Mouse (Mus musculus) thymus, postnatal 10 days (tissue): ENCODE measurements around the gene Fam219b.

Source experiments
- DNase-seq, 2 experiments: peaks; one replicate each; pipeline ENCODE4 v3.0.0; 2021; ENCODE audit warnings: low spot score in 2 of 2

Fam219b gene

DNA sequence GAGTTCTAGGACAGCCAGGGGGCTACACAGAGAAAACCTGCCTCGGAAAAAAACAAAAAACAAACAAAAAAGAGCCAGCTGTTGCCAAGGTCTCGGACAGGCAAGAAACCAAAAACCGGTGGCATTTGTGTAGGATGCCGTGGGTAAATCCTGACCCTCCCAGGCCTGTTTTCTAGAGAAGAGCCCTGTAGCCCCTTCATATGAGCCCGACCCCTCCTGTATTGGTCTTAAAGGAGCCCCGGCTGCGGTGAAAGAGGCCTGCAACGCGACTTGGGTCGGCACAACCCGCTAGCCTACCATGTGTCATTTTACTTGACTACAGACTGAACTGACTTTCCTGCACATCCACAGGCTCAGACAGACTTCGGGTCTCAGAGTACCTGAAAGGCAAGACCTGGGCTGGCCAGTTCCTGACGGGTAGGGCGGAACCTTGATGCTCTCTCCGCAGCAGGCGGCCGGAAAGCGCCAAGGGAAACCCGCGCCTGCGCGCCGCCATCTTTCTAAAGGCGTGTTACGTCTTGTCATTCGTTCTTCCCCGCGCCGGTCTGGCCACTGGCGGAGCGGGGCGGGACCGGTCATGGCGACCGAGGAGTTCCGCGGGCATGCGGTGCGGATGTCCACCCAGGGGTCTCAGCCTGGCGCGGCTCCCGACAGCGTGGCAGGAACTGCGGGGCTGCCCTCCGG is at the start of gene Fam219b:
Fam219b (plus strand) TSS at position 485 of the 684 bp plus-strand sequence.
- peak; percentile 71 to 81 for DNase-seq

DNA sequence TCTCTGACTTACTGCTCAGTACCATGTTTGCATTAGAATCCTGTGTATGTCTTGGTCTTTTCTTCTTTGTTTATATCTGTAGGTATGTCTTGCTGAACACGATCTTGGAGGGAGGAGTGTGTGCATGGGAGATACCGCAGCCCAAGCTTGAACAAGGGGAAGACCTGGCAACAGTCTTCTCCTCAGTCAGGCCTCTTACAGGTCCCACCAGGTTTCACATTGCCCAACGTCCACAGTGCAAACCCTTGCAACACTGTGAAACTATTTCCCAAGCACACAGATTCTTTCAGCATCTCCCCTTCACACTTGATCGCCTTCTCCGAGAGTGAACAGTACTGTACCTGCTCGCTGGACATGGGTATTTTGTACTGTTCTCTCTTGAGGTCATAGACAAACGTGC is 49.5 kb upstream of the Fam219b start:
- DNase-seq = no peak

DNA sequence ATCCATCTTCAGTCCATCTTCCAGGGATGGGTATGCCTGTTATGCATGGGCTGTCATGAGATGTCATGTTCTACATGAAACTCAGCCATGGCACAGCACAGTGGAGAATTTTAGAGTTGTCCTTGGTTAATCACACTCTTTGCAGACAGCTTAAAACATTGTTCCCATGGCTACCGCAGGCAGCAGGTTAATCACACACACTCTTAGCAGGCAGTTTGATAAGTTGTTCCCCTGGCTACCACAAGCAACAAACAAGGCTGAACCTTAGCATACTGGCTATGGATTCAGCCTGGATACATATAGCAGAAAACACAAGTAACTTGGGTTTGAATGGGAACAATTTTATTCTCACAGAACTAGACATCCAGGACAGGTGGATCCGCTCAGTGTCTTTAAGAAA is 43.8 kb upstream of the Fam219b start:
- no peak for DNase-seq

DNA sequence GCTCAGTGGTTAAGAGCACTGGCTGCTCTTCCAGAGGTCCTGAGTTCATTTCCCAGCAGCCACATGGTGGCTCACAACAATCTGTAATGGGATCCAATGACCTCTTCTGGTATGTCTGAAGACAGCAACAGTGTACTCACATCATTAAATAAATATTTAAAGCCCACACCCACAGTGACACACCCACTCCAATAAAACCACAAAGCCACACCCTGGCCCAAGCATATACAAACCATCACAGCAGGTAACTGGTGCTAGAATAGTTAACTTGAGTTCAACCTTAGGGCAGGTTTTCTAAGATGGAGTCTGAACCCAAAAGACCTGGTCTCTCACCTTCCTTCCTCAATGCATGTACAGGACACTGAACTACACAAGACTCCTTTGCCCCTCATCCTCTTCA is 42.4 kb upstream of the Fam219b start:
- DNase-seq = no peak

DNA sequence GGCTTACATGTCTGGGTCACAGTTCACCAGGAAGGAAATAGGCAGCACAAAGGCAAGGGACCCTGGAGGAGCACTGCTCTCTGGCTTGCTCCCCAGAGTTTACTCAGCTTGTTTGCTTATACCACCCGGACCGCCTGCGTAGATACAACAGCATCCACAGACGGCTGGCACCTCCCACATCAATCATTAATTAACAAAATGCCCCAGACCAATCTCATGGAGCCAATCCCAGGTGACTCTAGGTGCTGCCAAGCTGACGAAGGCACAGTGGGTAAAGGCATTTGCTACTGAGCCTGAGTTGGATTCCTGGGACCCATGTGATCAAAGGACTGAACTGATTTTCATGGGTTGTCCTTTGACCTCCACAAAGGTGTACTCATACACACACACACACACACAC is 40.1 kb upstream of the Fam219b start:
- DNase-seq = no peak

DNA sequence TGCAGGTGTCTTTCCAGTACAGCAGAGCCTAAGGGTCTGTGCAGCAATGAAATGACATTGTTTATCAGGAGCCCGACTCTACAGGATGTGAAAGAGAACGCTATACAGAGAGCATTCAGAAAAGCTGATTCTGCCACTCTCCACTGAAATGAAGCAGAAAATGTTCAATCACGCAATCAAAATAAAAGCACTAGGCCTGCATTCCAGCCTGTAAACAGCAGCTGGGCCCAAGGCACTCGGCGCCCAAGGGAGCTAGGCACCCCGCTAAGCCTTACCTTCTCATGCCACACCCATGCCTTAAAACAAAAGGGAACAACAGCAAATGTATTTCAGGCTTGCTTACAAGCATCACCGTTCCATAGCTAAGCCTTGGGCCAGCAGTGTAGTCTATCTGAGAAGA is 38.8 kb upstream of the Fam219b start:
- DNase-seq = no peak

DNA sequence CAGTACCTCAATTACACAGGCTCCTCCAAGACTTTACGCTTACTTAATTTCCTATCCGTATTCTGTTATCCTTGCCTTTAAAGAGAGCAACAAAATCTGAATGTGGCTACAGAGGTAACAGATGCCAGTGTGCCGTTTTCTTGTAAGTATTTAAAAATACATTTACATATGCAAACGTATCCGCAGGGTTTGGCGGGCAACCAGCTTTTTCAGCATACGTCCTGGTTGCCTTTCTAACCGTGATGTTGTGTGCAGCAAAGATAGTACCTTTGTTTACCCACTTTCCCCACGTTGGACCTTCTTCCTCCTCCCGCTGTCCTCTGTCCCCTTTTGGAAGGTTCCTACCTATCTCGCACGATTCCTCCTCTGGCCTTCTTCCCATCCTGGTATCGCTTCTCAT is 35.9 kb upstream of the Fam219b start:
- no peak for DNase-seq

DNA sequence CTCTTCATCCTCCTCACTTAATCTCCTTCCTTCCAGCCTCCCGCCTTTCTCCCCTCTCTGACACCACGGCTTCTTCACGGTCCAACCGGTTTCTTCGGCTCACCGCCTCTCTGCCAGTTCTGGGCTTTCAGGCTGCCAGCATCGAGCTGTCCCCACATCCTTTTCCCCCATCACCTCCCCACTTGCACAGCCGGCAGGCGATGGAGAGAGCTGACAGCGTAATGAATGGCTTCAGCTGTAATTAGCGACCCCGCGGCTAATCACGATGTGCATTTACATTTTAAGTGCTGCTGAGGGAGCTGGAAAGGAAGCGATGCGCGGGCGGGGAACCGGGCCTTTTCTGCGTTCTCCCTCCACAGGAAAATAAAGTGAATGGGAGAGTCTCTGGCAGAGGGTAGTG is 35.5 kb upstream of the Fam219b start:
- no peak for DNase-seq

DNA sequence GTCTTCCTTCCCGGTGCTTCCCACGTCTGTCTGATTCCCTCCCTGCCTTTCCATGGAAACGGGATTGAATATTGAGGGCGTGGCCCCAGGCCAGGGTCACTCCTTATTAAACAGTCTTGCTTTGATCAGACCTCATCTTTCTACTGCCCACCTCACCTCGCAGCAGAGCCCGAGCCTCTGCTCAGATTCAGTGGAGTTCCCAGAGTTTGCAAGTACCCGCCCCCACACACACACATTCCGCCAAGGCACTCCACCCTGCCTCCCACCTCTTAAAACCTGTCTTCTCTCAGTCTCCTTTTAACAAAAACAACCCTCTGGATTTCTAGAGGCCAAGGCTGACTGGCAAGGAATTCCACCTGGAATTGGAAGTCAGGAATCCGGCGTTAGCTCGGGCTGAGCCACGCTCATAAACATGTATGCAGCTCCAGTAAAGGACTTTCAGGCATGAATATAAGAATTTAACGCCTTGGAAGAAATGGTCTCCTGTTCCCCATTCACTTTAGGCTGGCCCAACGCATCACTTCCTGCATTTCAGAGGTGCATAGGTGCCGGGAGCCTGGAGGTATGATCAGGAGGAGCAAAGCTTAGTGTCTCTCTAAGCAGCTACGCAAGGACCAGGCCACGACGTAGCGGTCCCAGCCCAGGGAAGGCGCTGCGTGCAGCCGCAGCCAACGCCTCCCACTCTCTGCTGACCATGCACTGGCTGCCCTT is 34.3 kb upstream of the Fam219b start:
- DNase-seq = no peak

DNA sequence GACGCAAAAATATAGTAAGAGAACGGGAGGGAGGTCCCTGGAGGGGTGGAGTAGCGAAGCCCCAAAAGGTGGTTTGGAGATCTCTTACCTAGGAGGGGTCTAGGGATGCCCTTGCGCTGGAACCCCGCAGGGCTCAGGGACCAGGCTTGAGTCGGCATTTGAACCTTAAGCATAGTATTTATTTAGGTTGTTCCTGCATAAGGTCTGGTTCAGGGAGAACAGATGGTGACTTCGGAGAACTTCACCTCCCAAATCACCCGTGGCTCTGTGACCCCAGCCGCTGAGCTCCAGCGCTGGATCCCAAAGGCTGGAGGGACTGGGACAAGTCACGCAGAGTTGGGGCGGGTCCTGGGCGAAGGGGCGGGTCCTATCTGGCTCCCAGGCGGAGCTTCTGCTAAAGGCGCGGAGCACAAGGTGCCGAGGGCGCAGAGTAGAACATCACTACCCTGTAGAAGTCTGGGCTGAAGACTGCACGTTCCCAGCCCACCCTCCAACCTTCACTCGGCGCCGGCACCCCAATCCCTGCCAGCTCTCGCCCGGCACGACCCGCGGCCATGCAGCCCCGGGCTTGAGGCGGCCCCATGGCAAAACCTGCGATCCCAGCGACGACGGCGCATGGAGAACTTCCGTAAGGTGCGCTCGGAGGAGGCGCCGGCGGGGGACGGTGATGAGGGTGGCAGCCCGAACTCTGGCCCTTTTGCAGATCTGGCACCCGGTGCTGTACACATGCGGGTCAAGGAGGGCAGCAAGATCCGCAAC is 33.5 kb upstream of the Fam219b start, which contains the start of gene Rpp25:
Rpp25 (plus strand) TSS at position 405 of the 759 bp plus-strand sequence.
- DNase-seq = no peak

DNA sequence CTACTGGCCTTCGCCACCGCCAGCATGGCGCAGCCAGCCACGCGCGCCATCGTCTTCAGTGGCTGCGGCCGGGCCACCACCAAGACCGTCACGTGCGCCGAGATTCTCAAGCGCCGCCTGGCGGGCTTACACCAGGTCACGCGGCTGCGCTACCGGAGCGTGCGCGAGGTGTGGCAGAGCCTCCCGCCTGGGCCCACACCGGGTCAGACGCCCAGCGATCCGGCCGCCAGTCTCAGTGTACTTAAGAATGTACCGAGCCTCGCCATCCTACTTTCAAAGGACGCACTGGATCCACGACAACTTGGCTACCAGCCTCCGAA is 33.0 kb upstream of the Fam219b start:
- peak in 1 of 2 experiments; percentile 62 for DNase-seq

DNA sequence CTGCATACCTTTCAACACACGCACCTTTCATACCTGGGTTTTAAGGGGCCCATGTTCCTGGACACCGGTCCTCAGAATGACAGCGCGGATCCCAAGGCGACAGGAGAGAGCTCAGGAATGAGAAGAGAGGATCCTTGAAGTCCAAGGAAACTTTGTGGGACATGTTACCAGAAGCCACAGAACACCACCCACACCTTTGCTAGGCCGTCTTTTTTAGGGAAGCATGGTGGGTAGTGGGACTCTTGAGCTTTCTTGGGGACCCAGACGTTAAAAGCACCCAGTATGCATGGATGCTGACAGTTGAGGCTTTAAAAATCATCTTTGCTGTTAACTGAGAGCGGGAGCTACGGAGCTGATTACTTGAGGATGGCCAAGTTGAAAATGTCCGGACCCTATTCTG is 32.4 kb upstream of the Fam219b start:
- DNase-seq = no peak

DNA sequence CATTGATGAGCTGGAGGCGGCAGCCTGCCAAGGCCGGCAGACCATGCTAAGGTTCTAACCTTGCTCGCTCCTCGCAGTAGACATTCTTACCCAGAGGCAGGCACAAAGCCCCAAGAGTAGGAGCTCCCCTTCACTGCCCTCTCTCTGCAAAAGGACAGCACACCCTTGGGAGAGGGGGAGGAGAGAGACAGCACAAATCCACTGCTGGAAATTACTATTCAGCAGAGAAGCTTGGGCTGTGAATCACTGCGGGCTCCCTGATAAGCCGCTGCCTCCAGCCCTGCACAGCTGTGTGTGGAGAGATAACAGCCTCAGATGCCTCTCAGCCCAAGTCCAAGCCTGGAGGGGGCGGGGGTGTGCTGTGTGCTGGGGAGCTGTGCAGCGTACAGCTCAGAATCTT is 31.6 kb upstream of the Fam219b start:
- no peak for DNase-seq

DNA sequence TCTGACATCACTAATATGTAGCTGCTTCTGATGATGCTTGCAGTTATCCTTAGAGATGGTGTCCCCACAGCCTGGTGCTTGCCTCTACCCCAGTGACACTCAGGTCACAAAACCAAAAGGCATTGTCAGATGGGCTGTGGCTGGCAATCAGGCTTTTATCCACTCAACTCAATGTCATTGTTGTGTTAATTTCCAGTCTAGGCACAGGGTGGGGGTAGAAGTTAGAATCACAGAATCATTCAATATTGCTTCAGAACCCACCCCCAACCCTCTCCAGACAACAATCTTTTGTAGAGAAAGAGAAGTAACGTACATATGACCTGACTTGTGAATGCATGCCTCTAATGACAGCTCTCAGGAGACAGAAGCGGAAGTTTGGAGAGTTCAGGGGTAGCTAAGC is 26.8 kb upstream of the Fam219b start:
- DNase-seq = no peak

DNA sequence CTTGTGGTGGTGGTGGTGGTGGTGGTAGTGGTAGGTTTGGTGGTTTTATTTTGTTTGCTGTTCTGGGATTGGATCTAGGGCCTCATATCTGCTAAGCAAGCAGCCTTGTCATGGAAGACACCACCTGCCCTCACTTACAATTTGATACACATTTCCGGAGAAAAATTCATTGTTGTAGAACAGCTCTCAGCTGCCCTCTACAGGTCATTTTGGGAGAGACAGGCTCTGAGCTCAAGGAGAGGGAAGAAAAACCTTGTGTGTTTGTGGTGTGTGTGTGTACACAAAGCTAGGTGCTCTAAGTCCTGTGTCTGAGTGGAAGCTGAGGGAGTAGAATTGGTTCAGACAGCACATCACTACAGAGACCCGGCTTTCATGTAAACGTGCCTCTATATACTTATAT is 20.2 kb upstream of the Fam219b start:
- peak; percentile 43 to 75 for DNase-seq

DNA sequence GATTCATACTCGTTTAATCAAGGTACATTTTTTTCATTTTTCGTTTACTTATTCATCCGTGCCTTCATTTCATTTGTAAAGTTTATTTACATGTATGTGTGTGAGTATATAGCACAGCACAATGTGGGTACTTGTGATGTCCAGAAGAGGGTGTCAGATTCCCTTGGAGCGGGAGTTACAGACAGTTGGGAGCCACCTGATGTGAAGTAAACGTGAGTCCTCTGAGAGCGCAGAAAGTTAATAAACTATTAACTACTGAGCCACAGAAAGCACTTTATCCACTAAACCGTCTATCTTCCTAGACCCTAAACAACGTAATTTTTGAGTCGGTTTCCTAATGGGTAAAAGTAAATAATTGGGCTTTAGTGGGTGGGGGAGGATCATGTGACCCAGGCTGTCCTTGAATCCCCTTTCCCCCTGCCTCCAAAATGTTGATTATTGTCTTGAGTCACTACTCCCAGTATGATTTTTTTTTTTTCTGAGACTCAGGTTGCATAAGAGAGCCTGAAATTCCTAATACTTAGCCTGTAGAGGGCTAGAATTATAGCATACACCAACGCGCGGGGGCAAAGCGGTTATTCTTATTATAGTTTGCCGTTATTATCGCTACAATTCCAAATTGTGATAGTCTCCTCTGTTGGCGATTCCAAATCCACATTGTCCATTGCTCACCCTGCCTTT is 16.8 kb upstream of the Fam219b start:
- DNase-seq = no peak

DNA sequence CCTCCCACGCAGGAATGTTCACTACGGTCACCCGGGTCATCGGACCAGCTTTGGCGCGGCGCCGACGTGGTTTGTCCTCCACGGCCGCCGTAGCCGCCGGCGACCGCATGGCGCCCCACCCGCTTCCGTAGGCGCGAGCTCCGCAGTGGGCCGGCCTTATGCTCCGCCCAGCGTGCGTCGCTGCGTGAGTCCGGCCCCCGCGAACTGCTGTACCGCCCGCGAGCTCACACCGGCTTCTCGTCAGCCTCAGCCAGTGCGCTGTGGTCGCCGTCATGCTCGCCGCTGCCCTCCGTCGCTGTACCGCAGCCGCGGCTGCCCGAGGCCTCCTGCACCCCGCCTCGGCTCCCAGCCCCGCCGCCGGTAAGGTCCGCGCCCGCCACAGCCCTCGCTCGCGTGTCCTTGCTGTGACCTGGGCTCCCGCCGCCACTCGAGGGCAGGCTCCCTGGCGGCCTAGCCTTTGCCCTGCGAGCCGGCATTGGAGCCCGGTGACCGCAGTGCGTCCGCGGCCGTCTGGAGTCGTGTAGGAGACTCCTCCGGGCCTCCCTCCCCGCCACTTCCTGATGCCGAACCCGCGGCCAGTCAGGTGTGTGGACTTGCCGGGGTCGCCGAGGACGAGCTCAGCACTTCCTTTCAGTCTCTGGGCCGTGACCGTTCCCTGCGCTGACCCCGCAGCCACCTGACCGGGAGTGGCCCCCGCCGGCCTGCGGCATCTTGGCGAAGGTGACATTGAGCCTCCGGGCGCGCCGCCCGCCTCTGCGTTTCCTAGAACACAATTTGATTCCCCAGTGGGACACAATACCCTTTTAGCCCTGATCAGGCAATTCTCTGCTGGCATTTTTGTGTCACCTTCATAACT is 16.0 kb upstream of the Fam219b start, which contains the start of gene Cox5a:
Cox5a (plus strand) TSS at position 219 of the 856 bp plus-strand sequence.
- DNase-seq = peak; percentile 81 to 85

DNA sequence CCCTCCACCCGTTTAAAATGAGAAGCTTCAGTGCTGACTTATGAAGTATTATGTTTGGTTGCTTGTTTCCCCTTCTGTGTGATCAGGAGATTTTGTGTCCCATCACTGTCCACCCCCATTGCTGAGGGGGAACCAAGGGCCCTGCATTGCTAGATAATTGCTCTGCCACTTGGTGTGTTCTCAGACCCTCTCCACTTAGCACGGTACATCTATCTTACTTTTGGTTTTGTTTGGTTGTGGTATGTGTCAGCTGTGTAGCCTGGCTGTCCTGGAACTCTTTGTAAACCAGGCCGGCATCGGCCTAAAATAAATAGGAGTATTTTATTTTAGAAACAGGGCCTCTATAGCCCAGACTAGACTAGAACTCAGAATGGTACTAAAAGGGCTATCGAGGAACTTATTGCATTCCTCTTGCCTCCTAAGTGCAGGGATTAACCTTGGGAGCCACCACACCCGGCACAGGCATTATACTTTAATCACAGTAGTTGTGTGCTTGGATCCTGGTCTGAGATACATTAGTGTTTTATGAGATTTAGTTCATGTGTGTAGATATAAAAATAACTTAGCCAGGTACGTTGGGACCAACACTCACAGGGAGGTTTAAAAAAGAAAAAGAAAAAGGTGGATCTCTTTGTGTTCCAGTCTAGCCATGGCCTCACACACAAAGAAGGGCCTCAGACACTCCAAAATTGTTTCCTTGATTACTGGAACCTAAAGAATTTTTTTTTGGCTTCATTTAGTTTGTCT is 15.0 kb upstream of the Fam219b start:
- no peak for DNase-seq

DNA sequence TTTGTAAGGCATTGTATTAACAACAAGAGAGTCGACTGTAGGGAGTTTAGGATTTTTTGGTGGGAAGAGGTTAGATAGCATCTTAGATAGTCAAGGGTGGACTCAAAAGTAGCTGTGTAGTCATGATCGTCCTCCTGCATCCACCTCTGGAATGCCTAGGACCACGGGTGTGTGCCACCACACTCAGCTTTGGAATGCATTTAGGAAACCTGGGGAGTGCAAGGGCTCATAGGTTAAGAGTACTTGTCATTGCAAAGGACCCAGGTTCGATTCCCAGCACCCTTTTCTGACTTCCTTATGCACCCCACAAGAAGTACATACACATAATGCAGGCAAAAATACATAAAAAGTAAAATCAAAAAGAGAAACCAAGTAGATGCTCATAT is 14.5 kb upstream of the Fam219b start:
- no peak for DNase-seq

DNA sequence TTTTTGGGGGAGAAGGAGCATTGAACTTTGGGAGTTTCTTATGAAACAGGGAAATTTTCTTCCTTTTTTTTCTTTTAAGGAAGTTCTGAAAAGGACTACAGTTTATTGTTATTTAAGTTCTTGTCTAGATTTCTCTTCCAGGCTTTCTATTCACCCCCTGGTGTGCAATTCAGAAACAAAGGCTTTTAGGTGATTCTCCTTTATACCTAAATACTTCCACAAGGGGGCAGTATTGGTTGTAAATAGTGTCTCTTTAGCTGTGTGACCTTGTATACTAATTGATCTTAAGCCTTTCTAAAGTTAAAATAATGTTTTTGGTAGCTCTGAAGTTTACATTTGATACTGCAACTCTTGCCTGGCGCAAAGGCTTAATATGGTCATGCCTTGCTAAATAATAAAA is 13.6 kb upstream of the Fam219b start:
- peak in 1 of 2 experiments; percentile 75 for DNase-seq

DNA sequence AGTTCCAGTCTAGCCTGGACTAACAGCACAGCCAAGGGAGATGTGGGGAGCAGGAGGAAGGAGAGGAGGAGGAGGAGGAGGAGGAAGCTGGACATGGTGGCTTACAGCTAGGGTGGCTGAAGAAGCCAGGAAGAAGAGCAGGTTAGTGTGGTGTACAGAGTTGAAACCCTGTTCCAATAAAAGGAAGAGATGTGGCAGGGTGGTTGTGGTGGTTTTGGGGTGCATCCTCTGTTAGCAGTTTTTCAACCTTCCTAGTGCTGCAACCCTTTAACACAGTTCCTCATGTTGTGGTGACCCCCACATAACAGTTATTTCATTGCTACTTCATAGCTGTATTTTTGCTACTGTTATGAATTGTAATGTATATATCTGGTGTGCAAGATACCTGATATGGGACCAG is 12.9 kb upstream of the Fam219b start:
- no peak for DNase-seq
